Mouse (Mus musculus): Measurements from ENCODE around the gene Nebl.

Nebl gene

GRCm38 (mm10) chr2:17623931-17624330 lies 107.3 kb downstream of the Nebl start:
- DNase-seq (ENCODE audit: low spot score): no peak

GRCm38 (mm10) chr2:17610259-17610658 lies 121.0 kb downstream of the Nebl start:
- no peak for DNase-seq (ENCODE audit: low spot score)

GRCm38 (mm10) chr2:17603573-17603972 lies 127.7 kb downstream of the Nebl start:
- DNase-seq (ENCODE audit: low spot score): no peak

GRCm38 (mm10) chr2:17600652-17601051 lies 130.6 kb downstream of the Nebl start:
- DNase-seq (ENCODE audit: low spot score): no peak

- DNase-seq (ENCODE audit: low spot score): no peak
These were observed 131.4 kb downstream of the Nebl start for GRCm38 (mm10) chr2:17599860-17600259.

- DNase-seq (ENCODE audit: low spot score): no peak
These were observed 133.3 kb downstream of the Nebl start for GRCm38 (mm10) chr2:17597932-17598331.

- DNase-seq (ENCODE audit: low spot score): no peak
These were observed 141.6 kb downstream of the Nebl start for GRCm38 (mm10) chr2:17589669-17590068.

- no peak for DNase-seq (ENCODE audit: low spot score)
These were observed 145.8 kb downstream of the Nebl start for GRCm38 (mm10) chr2:17585329-17585992.

GRCm38 (mm10) chr2:17575648-17576047 lies 155.6 kb downstream of the Nebl start:
- no peak for DNase-seq (ENCODE audit: low spot score)

GRCm38 (mm10) chr2:17571716-17572115 lies 159.5 kb downstream of the Nebl start:
- no peak for DNase-seq (ENCODE audit: low spot score)

GRCm38 (mm10) chr2:17558889-17559742 lies 172.1 kb downstream of the Nebl start:
- DNase-seq (ENCODE audit: low spot score): no peak

- peak; percentile 15 for DNase-seq (ENCODE audit: low spot score)
These were observed 181.2 kb downstream of the Nebl start for GRCm38 (mm10) chr2:17549895-17550558.

GRCm38 (mm10) chr2:17546354-17546948 lies 184.8 kb downstream of the Nebl start:
- DNase-seq (ENCODE audit: low spot score): no peak

GRCm38 (mm10) chr2:17539737-17540136 lies 191.5 kb downstream of the Nebl start:
- no peak for DNase-seq (ENCODE audit: low spot score)

GRCm38 (mm10) chr2:17538493-17538892 lies 192.8 kb downstream of the Nebl start:
- no peak for DNase-seq (ENCODE audit: low spot score)

- peak; percentile 16 for DNase-seq (ENCODE audit: low spot score)
These were observed 199.7 kb downstream of the Nebl start for GRCm38 (mm10) chr2:17531355-17532105.

GRCm38 (mm10) chr2:17525739-17526526 lies 205.3 kb downstream of the Nebl start:
- DNase-seq (ENCODE audit: low spot score): no peak

GRCm38 (mm10) chr2:17525211-17525610 lies 206.1 kb downstream of the Nebl start:
- no peak for DNase-seq (ENCODE audit: low spot score)

GRCm38 (mm10) chr2:17524205-17524978 lies 206.9 kb downstream of the Nebl start:
- DNase-seq (ENCODE audit: low spot score): no peak

GRCm38 (mm10) chr2:17523791-17524190 lies 207.5 kb downstream of the Nebl start:
- peak; percentile 74 for DNase-seq (ENCODE audit: low spot score)

All from yolk sac, embryonic 10.5 days (tissue).